Mouse (Mus musculus) embryonic facial prominence, embryonic 14.5 days (tissue): ENCODE measurements around the gene Anpep. TPM values are rescaled to one million over a fixed set of nuclear protein-coding genes. Genes with fewer than 3 reads are reported as not detected.

Source experiments
- ATAC-seq: fragments of 200-750 bp; cut with Nextera tagmentation; 2 replicates; pipeline ENCODE4 v1.8.0; 2017; ENCODE audit warnings: low read depth, moderate number of reproducible peaks, moderate TSS enrichment
- DNase-seq: peaks from one replicate; pipeline ENCODE4 v3.0.0-alpha.2; 2015; ENCODE audit warnings: low spot score
- H3K27ac ChIP-seq: fragments of 300-500 bp; sonication (generic); replicated peaks from 2 replicates; pipeline ENCODE4 v1.5.1; 2014; ENCODE audit warnings: low read depth, mild to moderate bottlenecking, low read length, moderate library complexity
- H3K27me3 ChIP-seq: fragments of 300-500 bp; sonication (generic); replicated peaks from 2 replicates; pipeline ENCODE4 v1.6.1; 2014; ENCODE audit warnings: low read length; ENCODE audit not compliant: control insufficient read depth, insufficient read depth
- H3K36me3 ChIP-seq: fragments of 300-500 bp; sonication (generic); 2 replicates; pipeline ENCODE4 v1.6.1; 2014; ENCODE audit warnings: low read length, mixed read lengths; ENCODE audit not compliant: control insufficient read depth, insufficient read depth
- H3K4me1 ChIP-seq: fragments of 300-500 bp; sonication (generic); 2 replicates; pipeline ENCODE4 v1.6.1; 2014; ENCODE audit warnings: antibody characterized with exemption, low read length; ENCODE audit not compliant: control insufficient read depth, insufficient read depth
- H3K4me2 ChIP-seq: fragments of 300-500 bp; sonication (generic); 2 replicates; pipeline ENCODE4 v1.6.1; 2014; ENCODE audit warnings: low read depth, mild to moderate bottlenecking, low read length, moderate library complexity, mixed read lengths
- H3K4me3 ChIP-seq: fragments of 300-500 bp; sonication (generic); 2 replicates; pipeline ENCODE4 v1.5.1; 2014; ENCODE audit warnings: low read depth, mild to moderate bottlenecking, low read length
- H3K9ac ChIP-seq: fragments of 300-500 bp; sonication (generic); 2 replicates; pipeline ENCODE4 v1.6.1; 2014; ENCODE audit warnings: low read depth, mild to moderate bottlenecking, low read length, moderate library complexity, mixed read lengths
- H3K9me3 ChIP-seq: fragments of 300-500 bp; sonication (generic); 2 replicates; pipeline ENCODE4 v1.6.1; 2016; ENCODE audit warnings: low read length; ENCODE audit not compliant: control insufficient read depth
- WGBS: fragments of 180-500 bp; shearing (Covaris S2); extraction: QIAGEN DNeasy Blood & Tissue Kit; methylation state at CpG from one replicate; pipeline ENCODE4 v1.1.7; 2014; 5-methylcytosine and 5-hydroxymethylcytosine counted together
- polyA plus RNA-seq: library from polyadenylated mRNA; unstranded; fragments of >200 nt; fragmentation: Nextera tagmentation; extraction: Ambion mirVana; gene quantifications from 2 replicates; pipeline ENCODE4 v1.2.1, GENCODE M21; 2014

Gene Anpep
- polyA plus RNA-seq, 1 experiment from 2014 or later, result 30.5 TPM

GRCm38 (mm10) chr7:79832980-79833379 is 27.9 kb downstream of the Anpep start:
- no peak overlapping the region for H3K9ac ChIP-seq
- H3K4me1 ChIP-seq, result no peaks in the 10 kb centered on the region; the same call in 1 of the 2 replicates
- no peak overlapping the region for H3K4me2 ChIP-seq
- ATAC-seq (0 out of 2 replicates have a peak, but pooled peaks have one; percentile 6), DNase-seq (no peak)
- no peaks in the 10 kb centered on the region for H3K27me3 ChIP-seq
- no peak overlapping the region for H3K4me3 ChIP-seq
- H3K36me3 ChIP-seq, result 0 out of 2 replicates have a peak, but pooled peaks cover 15% of the 10 kb centered on the region
- H3K27ac ChIP-seq, result no peak overlapping the region
- H3K9me3 ChIP-seq, result no peaks in the 10 kb centered on the region

GRCm38 (mm10) chr7:79831585-79831984 is 29.3 kb downstream of the Anpep start:
- Histone ChIP-seq H3K27ac (peak overlapping the region; percentile 72), H3K4me2 (no peak overlapping the region), H3K27me3 (no peaks in the 10 kb centered on the region), H3K36me3 (0 out of 2 replicates have a peak, but pooled peaks cover 20% of the 10 kb centered on the region), H3K9ac (no peak overlapping the region), H3K4me1 (no peaks in the 10 kb centered on the region; the same call in 1 of the 2 replicates), H3K9me3 (no peaks in the 10 kb centered on the region), H3K4me3 (no peak overlapping the region)
- 65% methylated on average over 6 of the region's 6 CpGs for WGBS
- ATAC-seq (no peak), DNase-seq (peak; percentile 63)

GRCm38 (mm10) chr7:79831145-79831544 is 29.7 kb downstream of the Anpep start:
- Histone ChIP-seq H3K27me3 (no peaks in the 10 kb centered on the region), H3K9me3 (no peaks in the 10 kb centered on the region), H3K4me3 (no peak overlapping the region), H3K4me2 (no peak overlapping the region), H3K36me3 (0 out of 2 replicates have a peak, but pooled peaks cover 22% of the 10 kb centered on the region), H3K9ac (no peak overlapping the region), H3K27ac (peak overlapping the region; percentile 72; the same call in 1 of the 2 replicates), H3K4me1 (no peaks in the 10 kb centered on the region; the same call in 1 of the 2 replicates)
- 0 out of 2 replicates have a peak, but pooled peaks have one; percentile 18 for ATAC-seq
- peak; percentile 30 for DNase-seq
- 70% methylated on average over 6 of the region's 6 CpGs for WGBS

GRCm38 (mm10) chr7:79828341-79828740 is 32.5 kb downstream of the Anpep start:
- WGBS, result 82% methylated on average over 2 of the region's 3 CpGs
- DNase-seq (no peak), ATAC-seq (no peak)
- Histone ChIP-seq H3K4me3 (no peak overlapping the region), H3K27me3 (no peaks in the 10 kb centered on the region), H3K9me3 (peaks cover 8% of the 10 kb centered on the region; the same call in 1 of the 2 replicates), H3K4me2 (no peak overlapping the region), H3K9ac (no peak overlapping the region), H3K4me1 (no peaks in the 10 kb centered on the region; the same call in 1 of the 2 replicates), H3K27ac (no peak overlapping the region), H3K36me3 (peaks cover 33% of the 10 kb centered on the region; the same call in 1 of the 2 replicates)

GRCm38 (mm10) chr7:79822092-79822695 is 38.7 kb downstream of the Anpep start:
- H3K27ac ChIP-seq, result 0 out of 2 replicates have a peak overlapping the region, but pooled peaks have one; percentile 10
- H3K36me3 ChIP-seq, result peaks cover 29% of the 10 kb centered on the region; the same call in 1 of the 2 replicates
- WGBS, result 64% methylated on average over 11 of the region's 12 CpGs
- peaks cover 8% of the 10 kb centered on the region; the same call in 1 of the 2 replicates for H3K9me3 ChIP-seq
- ATAC-seq, result no peak
- no peak overlapping the region for H3K4me3 ChIP-seq
- H3K27me3 ChIP-seq, result no peaks in the 10 kb centered on the region
- no peak overlapping the region for H3K9ac ChIP-seq
- H3K4me2 ChIP-seq, result no peak overlapping the region
- H3K4me1 ChIP-seq, result peaks cover 3% of the 10 kb centered on the region; the same call in 1 of the 2 replicates
- peak; percentile 40 for DNase-seq

GRCm38 (mm10) chr7:79819996-79820395 is 40.9 kb downstream of the Anpep start:
- H3K4me3 ChIP-seq, result no peak overlapping the region

GRCm38 (mm10) chr7:79819515-79819914 is 41.3 kb downstream of the Anpep start:
- no peak overlapping the region for H3K27ac ChIP-seq
- peaks cover 4% of the 10 kb centered on the region; the same call in 1 of the 2 replicates for H3K36me3 ChIP-seq
- 39% methylated on average over 4 of the region's 4 CpGs for WGBS
- no peak for DNase-seq
- no peak for ATAC-seq
- H3K4me1 ChIP-seq, result peaks cover 5% of the 10 kb centered on the region; the same call in 1 of the 2 replicates
- peaks cover 2% of the 10 kb centered on the region; the same call in 1 of the 2 replicates for H3K9me3 ChIP-seq
- H3K9ac ChIP-seq, result no peak overlapping the region
- no peak overlapping the region for H3K4me2 ChIP-seq
- no peaks in the 10 kb centered on the region for H3K27me3 ChIP-seq
- H3K4me3 ChIP-seq, result no peak overlapping the region

More at GRCm38 (mm10) chr7:79819996-79820395, 40.9 kb downstream of the Anpep start:
- Histone ChIP-seq H3K4me2 (no peak overlapping the region), H3K9ac (no peak overlapping the region), H3K27ac (no peak overlapping the region), H3K4me1 (peaks cover 4% of the 10 kb centered on the region; the same call in 1 of the 2 replicates), H3K27me3 (no peaks in the 10 kb centered on the region), H3K9me3 (peaks cover 7% of the 10 kb centered on the region; the same call in 1 of the 2 replicates), H3K36me3 (peaks cover 9% of the 10 kb centered on the region; the same call in 1 of the 2 replicates)
- ATAC-seq (no peak), DNase-seq (no peak)
- WGBS, result 50% methylated on average over 11 of the region's 11 CpGs

GRCm38 (mm10) chr7:79818321-79818720 is 42.5 kb downstream of the Anpep start:
- H3K9ac ChIP-seq, result no peak overlapping the region
- no peaks in the 10 kb centered on the region for H3K36me3 ChIP-seq
- ATAC-seq (no peak), DNase-seq (no peak)
- no peak overlapping the region for H3K27ac ChIP-seq
- H3K9me3 ChIP-seq, result no peaks in the 10 kb centered on the region
- H3K4me3 ChIP-seq, result no peak overlapping the region
- H3K4me1 ChIP-seq, result peaks cover 5% of the 10 kb centered on the region; the same call in 1 of the 2 replicates
- WGBS, result 5% methylated on average over 6 of the region's 6 CpGs
- H3K4me2 ChIP-seq, result no peak overlapping the region
- no peaks in the 10 kb centered on the region for H3K27me3 ChIP-seq
